Mouse (Mus musculus): Measurements from ENCODE around the gene Atp8a1.
"Not testable (repeated sequence)": the region's sequence is repeated elsewhere in the genome, so short reads cannot be mapped to it uniquely, and the experiment has no call there.

Gene Atp8a1

DNA sequence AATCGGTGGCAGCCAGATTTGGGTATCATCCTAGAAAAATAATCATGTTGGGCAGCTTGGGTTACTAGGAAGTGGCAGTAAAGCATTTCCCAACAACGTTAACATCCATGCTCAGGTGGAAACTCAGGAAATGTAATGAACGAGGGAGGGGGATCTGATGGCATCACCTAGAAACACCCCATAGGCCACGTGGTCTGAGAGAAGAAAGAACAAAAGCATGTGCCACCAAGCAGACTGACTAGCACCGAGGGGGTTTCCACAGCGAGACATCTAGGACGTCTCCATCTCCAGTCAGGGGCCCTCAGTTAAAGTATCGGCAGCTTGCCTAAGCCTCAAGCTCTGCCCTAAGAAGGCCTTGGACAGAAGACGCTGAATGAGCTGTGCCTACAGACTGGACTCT lies 21.0 kb downstream of the Atp8a1 start:
- no peak for DNase-seq (ENCODE audit: low spot score)

DNA sequence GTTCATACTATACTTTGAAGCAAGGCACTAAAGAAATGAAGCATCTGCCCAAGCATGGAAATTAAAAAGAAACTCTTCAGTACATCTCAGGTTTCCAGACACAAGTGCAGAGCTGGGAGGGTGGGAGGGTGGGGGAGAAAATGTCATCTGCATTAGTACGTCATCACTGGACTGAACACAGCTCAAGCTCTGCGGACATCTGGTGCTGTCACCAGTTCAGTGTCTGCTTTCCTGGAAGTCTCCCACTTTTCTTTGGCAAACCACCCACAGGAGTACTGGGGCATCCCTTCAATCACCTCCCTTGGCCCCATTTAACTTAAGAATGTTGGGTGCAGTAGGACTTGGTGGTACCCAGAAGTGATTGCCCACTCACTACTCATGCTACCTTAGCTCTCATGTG lies 22.6 kb downstream of the Atp8a1 start:
- no peak for DNase-seq (ENCODE audit: low spot score)

DNA sequence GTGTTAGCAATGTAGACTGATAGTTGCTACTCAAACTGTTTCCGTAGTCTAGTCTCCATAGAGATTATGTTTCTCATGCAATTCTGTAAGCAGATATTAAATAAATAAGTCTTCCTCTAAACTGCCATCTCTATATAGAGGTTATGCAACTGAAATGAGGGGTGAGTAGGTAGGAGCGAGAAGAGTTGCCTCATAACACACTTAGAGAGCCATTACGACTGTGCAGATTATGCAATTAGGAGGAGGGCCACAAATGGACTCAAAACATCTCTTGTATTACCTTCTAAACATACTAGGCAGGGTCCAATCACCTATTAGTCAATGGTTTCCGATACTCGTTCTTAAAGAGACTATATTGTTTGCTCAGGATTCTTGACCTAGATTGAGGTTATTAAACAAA lies 23.5 kb downstream of the Atp8a1 start:
- DNase-seq (ENCODE audit: low spot score) = no peak

DNA sequence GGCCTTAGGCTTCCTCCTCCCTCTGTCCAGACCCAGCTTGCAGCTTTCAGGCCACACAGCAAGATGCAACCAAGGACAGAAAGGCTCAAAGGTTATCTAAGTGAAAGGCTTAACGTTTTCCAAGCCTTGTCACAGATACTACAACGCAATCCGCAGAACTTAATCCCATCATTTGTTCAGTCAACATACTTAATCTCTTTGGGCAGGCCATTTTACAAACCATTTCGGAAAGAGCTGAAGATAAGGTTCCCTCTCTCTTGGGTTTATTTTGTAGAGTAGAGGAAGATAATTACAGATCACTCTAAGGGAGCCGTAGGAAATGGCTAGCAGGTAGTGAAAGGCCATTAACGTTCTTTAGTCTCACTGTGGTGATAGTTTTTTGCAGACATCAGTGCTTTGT lies 24.6 kb downstream of the Atp8a1 start:
- no peak for DNase-seq (ENCODE audit: low spot score)

DNA sequence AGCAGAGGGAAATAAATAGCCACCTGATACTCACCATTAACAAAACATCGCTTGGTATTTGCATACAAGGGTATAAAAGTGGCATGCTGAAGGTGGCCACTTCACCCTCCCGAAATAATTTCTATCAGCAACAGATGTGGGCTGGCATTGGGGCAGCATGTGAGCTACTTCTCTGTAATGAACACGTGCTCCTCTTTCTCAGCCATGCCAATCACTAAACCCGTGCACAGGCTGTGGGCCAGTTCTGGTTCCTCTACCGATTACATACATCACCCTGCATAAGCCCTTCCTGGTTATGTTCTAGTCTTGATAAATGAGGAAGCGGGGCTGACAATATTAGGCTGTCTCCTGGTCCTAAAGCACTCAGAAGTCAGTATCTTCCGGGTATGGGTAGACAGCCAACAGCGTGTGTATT lies 25.2 kb downstream of the Atp8a1 start:
- no peak for DNase-seq (ENCODE audit: low spot score)

DNA sequence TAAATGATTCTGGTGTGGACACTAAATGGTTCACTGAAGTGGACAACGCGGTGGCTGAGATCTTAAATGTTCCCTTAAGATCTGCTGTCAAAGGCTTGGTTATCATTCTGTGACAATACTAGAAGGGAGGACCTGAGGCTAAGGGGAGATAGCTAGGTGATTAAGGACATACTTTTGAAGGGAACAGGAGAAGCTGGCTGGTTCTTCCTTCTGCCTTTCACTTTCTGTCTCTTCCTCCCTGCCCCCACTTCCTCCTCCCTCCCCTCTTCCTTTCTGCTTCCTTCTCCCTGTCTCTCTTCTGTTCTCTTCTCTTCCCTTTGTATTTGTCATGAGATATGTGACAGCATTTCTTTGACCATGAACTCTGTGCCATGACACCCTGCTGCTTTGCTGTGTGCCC lies 26.0 kb downstream of the Atp8a1 start:
- DNase-seq (ENCODE audit: low spot score) = no peak

DNA sequence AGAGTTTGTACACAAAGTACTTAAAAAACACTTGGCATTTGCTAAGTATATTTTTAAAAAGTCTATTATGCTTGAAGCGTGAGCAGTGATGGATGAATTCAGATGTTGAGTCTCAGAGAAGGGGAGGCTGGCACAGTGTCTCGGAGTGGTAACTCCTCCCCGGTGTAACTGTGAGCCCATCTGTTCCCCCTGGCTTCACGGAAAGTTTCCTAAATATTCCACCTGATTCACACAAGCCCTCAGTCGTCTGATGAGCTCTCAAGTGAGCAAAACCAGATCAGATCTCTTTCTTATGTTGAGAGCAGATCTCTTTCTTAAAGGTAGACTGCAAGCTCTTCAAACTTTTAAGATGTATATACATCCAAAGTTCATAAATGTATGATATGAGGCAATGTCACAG lies 27.8 kb downstream of the Atp8a1 start:
- no peak for DNase-seq (ENCODE audit: low spot score)

DNA sequence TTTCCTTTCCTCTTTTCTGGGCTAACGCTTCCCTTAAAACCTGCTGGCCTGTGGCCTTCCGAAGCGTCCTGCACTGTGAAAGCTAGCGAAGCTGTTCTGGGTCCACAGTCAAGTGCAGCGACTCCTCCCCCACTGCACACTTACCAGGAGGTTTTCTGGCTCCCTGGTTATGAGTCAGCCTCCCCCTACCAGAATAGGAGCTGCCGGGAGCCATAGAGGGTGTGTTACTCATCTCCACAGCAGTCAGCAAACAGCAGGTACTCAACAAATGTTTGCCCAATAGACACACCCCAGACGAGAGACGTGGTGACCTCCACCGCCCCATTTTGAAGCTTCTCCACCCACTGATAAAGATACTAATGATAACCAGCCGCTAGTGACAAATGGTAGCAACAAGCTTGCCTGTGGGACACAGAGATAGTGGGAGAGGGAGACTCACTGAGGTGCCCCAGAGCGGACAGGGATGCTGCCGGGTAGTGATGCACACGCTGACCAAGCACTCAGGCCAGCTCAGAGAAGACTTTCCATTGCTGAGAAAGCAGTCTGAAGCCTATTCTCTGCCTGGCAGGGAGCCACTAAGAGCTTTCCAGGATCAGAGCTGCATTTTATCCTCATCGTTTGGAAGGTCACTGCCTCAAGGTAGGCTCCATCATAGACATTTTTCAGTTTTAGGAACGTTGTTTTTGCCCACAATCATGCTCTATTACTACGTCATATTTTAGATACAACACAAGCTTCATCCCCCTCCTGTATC lies 31.5 kb downstream of the Atp8a1 start:
- DNase-seq (ENCODE audit: low spot score) = no peak

DNA sequence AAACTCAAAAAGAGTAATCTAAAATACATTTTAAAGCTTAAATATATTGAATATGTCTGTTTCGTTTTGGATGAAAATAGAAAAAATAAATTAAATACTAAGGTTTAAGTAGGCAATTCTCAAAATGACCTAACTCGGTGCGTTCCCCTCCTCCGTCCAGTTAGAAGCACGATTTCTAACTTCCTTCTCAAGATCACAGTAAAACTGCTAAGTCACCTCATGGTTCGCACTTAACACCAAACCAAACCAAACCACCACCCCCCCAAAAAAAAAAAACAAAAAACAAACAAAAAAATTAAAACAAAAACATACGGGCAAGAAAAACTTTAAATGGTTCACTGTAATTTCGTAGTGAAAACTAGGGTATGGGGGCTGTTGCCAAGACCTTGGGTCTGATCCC lies 32.2 kb downstream of the Atp8a1 start:
- DNase-seq (ENCODE audit: low spot score) = not testable (repeated sequence)

DNA sequence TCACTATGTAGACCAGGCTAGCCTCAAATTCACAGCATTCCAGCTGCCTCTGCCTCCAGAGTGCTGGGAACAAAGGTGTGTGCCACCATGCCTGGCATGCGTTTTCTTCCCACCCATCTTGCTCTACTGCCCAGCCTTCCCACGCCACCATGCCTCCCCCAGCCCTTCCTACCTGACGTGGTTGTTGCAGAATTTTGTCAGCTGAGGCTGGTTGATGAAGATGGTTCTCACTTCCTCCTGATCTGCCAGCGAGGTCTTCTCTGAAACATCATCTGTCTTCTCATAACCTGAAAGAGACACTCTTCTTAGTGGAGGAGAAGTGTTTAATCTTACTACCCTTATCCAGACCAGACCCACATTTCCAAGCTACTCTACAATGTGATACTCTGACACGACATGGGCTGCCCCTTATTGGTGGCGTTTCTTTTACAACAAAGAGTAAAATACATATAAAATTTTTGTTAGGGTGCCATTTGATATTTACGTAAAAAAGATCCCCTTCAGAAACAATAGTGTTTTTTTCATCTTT lies 32.7 kb downstream of the Atp8a1 start:
- DNase-seq (ENCODE audit: low spot score) = no peak

DNA sequence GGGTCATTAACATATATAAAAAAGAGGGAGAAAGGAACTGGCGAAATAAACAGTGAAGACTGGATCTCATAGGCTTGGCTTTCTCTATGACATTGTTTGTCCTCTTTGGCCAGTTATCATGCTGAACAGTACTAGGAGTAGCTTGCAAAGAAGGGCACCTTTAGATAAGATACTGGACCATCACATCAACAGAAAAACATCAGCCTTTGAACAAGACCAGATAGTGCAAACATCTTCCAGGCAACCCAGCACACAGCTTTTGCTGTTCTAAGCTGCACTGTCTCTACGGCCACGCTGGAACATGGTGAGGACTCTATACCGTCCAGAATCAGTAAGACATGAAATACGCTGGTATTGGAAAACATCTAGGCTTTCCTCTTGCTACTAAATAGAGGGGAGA lies 33.9 kb downstream of the Atp8a1 start:
- DNase-seq (ENCODE audit: low spot score) = no peak

DNA sequence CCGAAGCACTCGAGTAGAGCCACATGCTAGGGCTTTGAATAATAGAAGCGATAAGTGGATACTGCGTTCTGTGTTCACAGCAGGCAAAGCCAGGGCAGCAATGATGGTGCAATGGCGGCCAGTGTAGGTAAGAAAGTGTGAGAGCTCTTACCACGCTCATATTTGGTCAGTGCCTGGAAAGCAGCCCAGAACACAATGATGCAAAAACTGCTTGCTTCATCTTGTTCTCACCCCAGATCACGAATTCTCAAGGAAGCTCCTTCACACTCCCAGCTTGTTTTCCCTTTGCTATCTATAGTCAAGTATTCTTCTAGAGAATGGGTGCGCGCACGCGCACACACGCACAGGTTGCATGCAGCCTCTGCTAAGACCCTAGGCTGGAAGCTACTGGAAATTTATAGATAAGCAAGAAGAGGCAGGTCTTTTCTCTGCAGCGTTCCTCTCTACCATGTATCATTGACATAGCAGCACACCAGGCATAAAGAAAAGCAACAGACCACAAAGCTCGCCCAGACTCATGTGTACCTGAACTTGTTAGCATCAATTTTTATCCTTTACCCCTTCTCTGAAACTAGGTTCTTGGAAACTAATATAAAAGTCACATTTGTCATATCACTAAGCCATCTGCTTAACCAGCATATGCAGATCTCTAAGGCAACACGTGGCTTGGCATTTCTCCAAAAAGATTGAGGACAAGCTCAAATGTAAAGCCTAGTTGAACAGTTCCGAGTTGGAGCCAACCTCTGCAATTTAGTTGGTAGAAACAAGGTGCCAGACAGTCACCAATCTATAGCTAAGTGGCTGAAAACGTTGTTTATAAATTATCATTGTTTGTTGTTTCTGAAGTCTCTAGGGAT lies 44.8 kb downstream of the Atp8a1 start:
- no peak for DNase-seq (ENCODE audit: low spot score)

DNA sequence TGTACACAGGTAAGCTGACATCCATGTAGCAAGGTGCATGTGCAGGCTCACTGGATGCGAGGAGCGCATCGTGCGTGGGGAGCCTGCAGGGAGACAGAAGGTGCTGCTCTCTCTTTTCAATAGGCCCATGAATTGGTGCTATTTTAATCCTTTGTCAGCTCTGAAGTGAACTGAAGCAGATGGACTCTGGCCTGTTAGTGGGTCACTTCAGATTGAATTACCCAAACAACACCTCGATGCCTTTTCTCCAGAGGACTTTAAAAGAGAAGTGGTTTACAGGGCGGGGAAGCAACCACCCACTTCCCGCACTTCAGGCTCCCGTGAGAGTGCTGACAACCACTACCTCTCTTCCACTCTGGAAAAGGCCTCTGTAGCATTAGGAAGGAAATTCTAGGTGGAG lies 46.4 kb downstream of the Atp8a1 start:
- no peak for DNase-seq (ENCODE audit: low spot score)

DNA sequence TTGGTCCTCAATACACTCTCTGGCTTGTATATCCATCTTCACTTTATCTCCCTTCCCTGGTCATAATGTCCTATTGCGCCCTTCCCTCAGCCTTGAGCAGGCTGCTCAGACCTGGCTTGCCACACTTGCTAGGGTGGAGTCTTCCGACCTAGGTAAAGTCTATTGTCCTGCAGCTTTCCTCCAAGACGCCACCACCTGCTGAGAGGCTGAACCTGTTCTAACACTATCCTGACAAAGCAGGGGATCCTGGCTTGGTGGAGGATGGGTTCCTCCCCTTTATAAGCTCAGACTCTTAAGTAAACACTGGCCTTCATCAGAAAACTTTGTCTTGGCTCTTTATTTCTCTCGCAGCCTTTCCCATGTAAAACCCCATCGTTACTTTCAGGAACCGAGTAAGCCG lies 47.4 kb downstream of the Atp8a1 start:
- no peak for DNase-seq (ENCODE audit: low spot score)

DNA sequence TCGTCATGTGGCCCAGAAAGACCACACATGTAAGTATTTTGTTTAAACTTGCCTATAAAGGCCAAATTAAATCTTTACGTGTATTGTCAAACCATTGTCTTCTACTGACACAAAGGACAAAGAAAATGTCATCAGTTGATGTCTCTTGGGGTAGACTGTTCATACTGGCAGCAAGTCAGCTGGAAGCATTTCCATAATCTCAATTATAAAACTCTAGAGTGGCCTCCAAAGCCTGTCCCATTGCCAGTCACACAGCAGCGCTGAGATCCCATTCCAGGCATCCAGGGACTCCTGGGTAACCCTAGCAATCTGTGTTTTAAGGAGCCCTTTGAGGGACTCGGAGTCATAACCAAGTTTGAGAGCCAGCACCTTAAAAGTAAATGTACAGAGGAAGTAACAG lies 48.9 kb downstream of the Atp8a1 start:
- no peak for DNase-seq (ENCODE audit: low spot score)

DNA sequence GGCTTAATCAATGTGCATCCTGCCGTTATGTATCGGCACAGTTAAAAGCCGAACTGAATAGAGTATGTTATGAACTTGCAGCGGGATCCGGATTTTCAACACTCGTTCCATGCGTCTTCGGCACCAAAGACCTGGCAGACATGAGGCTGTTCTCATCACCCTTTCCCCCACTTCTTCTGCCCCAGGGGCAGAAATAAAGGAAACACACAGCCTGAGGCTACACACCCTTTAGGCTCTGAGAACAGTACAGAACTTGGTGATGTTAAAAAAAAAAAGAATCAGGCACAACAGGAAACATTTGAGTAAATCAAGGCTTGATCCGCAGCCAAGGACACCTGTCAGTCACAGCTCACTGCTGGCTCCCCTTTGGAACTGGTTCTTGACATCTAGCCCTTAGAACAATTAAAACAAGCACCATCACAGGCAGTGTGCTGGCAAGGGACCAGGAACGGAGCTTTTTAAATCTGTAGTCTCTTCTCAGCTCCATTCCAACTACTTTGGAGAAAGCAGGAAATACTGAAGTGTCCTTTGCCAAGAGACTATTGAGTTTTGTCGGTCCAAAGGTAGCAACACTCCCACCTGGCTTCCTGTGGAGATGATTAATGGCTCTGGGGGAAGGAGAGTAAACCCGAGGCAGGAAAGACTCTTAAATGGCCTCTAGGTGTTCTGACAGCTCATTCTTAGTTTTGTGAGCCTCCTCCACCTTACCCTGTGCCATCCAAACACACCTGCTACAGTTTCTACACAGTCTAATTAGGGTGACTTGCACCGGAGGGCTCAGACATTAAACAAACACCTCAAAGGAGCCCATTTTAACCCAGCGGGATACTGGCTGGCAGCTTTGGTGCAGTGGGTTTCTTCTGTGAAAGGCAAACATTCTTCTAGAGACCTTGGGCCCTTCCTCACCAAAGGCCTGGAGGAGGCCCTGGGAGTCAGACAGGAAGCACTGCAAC lies 50.0 kb downstream of the Atp8a1 start:
- peak; percentile 31 for DNase-seq (ENCODE audit: low spot score)

DNA sequence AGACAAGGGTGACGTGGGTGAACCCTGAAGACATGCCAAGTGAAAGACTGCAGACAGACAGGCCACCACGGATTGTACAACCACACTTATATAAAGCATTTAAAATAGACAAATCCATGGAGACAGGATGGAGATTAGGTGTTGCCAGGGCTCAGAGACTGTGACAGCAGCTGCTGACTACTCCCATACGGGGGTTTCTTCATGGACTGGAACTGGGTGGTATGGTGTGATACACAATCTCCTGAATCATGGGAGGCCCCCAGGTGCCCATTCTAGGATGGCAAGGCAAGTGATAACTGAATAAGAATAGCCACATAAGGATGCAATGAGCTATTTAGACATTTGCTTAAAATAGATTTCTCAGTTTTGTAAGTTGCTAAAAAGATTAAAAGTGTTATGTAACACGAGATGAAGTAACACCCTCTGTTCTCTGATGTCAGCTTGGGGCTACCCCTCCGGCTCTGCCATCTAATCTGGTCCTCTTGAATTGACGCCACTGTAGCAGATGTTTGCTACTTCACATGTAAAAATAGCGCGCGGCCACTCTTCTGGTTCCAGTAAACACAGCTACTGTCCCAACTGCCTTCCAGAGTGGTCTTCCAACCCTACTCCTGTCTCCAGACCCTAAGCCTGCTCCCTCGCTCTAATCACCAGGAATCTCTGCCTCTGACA lies 53.0 kb downstream of the Atp8a1 start:
- no peak for DNase-seq (ENCODE audit: low spot score)

DNA sequence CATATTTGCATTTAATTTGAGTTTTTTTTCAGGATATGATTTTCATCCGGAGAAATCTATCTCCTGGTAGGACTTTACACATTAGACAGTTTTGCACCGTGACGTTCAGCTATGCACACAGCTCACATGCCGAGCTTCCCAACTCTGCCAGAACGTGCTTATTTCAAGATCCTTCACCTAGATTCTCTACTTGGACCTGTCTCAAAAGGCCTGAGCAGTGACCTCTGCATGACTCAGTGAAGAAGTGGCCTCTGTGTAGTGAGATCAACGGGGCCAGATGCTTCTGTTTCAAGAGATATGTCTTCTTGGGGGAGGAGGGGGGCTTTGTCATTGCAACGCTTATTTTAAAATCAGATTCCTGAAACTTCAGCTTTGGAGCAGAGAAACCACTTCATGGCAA lies 64.5 kb downstream of the Atp8a1 start:
- DNase-seq (ENCODE audit: low spot score) = no peak

DNA sequence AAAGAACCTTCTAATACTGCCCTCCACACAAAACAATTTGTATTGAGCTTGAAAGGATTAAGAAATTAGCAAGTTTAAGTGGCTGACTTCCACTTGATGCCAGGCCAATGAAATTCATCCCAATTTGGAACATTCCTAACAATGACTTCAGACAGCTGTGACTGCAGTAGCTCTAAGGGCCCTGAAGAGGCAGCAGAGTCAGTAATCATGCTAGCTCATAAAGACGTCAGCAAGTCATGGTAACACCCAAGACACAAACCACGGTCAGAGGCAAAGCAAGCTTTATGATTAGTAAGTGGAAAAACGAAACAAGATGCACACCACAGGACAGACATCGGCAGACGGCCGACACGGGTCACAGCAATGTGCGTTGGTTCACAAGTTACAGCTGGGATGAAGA lies 69.2 kb downstream of the Atp8a1 start:
- DNase-seq (ENCODE audit: low spot score) = no peak

DNA sequence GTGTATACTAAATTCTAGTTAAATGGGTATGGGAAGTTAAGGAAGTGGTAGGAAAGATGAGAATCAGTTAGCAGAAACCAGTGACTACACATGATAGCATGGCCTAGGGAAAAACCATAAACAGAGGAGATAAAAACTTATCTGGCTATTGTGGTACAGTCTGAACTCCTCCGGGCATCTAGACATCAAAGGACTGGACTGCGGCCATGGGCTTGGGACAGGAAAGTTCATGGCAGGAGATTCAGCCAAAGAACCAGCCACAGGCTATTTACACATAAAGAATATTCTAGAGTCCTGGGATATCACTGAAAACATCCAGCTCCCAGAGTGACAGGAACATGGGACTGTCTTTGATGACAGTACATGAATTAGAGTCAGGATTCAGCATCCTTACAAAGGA lies 73.0 kb downstream of the Atp8a1 start:
- peak; percentile 52 for DNase-seq (ENCODE audit: low spot score)

DNA sequence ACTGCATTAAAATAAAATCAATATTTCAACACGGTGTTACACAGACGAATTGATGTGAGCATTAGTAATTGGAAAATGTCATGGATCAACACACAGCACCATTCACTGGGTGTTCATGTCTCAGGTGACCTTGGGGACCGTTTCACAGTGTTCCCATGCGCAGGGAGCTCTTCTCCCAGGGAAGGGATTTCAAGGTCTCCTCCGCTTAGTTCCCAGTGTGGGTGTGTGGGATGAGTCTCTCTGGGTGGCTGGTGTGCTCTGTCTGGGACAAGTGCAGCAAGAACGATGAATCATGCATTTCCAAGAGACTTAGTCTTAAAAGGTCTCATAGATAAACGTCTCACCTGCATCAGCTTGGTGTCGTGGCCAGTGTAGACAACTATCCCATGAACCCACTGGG lies 78.5 kb downstream of the Atp8a1 start:
- peak; percentile 72 for DNase-seq (ENCODE audit: low spot score)

DNA sequence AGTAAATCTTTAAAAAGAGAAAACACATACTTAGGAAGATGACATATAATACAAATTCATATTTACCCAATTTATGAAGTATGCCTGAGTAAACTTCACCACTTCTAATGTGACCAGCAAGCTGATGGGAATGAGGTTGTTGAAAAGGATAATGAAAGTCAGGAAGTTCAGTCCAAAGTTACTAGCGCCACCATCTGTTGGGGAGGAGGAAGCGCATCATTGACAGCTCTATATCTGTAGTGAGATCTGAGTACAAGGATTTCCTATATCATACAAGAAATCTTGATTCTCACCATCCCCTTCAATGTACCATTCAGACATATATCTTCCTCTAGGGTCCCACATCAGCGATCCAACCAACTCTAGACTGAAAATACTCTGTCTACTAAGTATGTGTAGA lies 82.4 kb downstream of the Atp8a1 start:
- DNase-seq (ENCODE audit: low spot score) = no peak

Data from ovary, adult 18-20 months (tissue).